Mouse (Mus musculus) regulatory T cell (primary cell): Measurements from ENCODE around the gene Rnf130.

Experiments
- in situ Hi-C: fragments of 300-600 bp; cut with MboI, MseI; formaldehyde crosslinking; loops from one replicate; pipeline ENCODE4 v1.15.1; 2025; ENCODE audit warnings: high pct_unique_total_duplicates

The Rnf130 gene

DNA sequence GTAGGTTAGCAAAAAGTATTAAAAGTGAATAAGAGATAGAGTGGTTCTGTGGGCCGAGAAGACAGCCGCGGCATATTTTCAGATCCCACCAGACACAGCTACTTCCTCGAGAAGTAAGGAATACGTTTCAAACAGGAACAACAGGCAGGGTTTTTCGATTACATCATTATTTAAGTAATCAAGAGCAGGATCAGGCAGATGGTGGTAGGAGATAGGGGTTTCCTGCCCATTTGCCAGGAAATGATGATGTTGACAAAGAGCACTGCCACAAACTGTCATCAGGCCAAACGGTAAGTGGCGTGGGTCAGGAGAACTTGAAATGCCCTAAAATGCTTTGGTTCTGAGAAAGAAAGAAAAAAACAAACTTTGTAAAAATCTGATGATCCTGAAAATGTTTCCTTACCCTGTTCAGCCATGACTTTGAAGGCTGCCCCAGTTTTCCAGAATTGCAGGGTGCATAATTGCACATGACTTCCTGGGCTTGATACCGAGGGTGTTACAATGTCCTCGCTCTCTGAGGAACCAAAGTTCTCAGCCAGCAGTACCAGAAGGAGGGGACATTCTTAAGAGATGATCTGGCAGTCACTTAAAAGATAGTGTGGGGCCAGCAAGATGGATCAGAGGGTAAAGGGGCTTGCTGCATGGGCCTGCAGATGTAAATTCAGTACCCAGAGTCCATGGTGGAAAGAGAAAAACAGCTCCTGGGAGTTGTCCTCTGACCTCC, 109.2 kb downstream of the Rnf130 start:
- in situ Hi-C loops: loop anchor here (5.0 kb wide), 1 partner anchor 152 kb away; no protein-coding TSS in a partner anchor

DNA sequence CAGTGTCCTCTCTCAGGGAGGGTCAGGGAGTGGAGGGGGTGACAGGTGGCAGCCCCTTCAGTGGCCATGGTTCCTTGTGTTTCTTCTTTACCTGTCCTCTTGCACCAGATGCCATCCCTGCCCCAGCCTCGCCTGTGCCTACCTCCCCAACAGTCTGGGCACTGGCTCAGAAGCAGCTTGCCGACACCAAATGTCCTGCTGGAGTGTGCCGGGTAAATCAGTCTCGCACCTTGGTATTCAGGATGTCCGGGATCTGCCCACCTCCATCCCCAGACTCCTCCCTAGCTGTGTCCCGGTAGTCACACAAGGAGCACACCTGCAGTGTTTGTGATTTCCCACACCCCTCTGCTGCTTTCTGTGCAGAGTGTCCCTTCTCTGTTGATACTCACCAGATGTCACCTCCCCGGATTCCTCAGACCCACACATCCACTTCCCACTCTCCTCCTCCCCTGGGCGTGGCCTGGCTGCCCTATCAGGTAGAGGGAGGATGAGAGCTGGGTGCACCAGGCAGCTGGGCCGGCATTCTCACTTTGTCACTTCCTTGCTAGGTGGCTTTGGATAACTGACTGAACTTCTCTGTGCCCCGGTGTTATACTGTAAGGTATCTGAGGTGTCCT, 113.2 kb downstream of the Rnf130 start:
- in situ Hi-C loops: no loop called here

DNA sequence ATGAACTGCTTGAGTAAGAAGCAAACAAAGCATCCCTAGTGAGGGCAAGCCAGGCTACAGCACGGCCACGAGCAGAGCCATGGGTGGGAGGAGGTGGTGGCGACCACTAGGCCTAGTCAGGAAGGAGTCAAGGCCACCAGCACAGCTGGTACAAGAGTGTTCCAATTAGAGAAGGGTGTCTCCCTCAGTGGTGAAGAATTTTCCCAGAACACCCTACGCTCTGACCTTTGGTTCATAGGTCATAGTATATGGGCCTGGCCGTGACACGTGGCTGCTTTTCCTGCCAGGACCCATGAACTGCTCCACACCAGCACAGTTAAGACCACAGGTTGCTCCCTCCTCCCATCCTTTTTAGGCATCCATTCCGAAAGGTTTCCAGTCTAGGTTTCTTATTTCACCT, 114.4 kb downstream of the Rnf130 start:
- in situ Hi-C loops: no loop called here

DNA sequence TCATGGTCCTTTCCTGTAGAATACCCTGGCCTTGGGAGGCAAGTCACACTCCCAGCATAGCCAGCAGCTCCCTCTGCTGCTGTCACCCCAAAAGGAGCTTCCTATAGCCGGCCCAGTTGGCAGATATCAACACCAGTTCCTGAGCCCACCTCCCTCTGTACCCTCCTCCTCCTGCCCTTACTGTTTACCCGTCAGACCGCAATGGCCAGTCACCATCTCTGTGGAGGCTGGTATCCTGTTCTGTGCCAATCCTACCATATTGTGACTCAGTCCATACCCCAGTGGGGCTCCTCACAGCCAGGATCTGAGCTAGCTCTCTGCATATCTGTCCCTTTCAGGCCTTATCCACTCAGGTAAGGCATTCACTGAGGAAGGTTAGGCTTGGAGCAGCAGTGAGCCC, 120.4 kb downstream of the Rnf130 start:
- in situ Hi-C loops: no loop called here

DNA sequence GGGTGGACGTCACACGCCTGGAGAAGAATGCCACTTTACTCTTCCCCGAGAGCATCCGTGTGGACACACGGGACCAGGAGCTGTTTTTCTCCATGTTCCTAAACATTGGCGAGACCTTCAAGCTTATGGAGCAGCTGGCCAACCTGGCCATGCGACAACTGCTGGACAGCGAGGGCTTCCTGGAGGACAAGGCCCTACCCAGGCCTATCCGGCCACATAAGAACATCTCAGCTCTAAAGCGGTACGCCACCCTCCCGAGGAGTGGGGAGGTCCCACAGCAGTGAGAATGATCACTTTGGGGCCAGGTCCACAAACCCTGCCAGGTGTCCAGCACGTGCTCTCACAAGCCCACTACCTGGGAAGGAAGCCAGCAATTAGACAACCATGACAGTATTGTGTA, 121.0 kb downstream of the Rnf130 start:
- in situ Hi-C loops: no loop called here

DNA sequence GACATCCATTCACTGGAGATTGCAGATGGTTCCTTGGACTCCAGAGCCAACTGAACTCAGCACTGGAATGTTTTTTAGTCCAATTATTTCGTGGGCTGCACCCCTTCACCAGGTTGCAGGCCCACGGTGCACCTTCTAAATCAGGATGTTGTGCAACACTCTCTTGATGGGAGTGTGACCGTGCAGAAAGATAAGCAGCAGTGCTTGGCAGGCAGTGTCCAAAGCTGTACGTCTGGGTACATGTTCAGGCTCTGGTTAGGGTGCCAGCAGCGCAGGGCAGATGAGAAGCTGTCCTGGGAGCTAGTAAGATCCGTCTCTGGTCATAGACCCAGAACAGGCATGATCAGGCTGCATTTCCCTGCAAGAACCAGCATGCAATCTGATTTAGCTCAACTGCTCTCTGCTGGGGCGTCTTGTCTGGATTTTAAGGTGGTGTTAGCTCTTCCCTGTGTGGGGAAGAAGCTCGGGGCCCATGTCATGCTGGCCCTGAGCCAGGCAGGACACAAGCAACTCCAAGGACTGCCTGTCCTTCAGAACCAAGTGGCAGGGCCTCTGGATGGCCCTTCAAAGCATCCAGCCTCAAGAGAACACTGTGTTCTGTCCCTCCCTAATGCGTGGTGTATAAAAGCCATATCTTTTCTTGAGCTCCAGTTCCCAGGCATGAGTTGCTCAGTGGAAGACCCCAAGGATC, 122.3 kb downstream of the Rnf130 start:
- in situ Hi-C loops: no loop called here

DNA sequence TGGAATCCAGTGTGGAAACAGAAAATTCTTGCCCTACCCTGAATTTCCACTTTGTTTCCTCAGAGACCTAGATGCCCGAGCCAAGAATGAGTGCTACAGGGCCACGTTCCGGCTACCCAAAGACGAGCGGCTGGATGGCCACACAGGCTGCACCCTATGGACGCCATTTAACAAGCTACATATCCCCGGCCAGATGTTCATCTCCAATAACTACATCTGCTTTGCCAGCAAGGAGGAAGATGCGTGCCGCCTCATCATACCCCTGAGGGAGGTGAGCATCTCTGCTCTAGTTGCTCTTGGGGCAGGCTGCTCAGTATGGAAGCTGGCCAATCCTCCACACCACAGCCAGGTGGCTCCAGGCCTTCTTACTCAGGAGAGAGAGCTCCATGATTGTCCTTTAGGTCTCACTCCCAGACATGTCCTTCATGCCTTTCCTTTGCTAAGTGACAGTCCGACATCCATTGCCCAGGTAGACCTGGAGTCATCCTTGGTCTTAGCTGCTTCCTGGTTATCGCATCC, 122.9 kb downstream of the Rnf130 start:
- in situ Hi-C loops: no loop called here

DNA sequence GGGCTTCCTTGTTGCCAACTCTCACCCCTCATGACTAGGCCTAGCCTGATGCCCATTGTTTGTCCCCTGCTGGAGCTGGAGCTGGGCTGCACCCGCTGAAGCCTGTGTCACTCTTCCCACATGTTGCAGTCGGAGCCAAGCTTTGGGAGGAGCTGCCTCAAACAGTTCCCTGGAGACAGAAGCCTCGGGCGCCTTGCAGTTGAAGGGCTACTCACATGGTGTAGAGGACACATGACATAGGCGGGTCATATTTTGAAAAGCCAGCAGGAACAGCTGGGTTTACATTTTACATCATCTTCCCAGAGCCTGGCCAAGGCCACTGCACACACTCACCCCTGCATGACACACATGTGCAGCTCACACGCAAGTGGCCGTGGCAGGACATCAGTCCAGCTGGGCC, 124.1 kb downstream of the Rnf130 start:
- in situ Hi-C loops: no loop called here

DNA sequence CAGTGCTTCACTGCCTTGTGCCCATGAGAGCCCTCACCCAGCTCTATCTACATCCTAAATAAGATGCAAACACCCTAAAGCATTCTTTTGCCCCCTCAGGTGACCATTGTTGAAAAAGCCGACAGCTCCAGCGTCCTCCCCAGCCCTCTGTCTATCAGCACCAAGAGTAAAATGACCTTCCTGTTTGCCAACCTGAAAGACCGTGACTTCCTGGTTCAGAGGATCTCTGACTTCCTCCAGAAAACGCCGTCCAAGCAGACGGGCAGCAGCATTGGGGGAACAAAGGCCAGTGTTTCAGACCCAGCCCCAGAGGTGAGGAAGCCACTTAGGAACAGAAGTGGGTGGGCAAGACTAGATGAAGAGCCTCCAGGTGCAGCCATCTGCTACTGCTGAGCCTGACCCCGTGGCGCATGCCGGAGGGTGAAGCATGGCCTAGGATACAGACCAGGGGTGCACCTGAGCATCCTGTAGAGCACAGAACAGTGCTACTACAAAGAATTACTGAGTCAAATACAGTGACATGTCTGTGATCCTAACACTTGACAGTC, 124.5 kb downstream of the Rnf130 start:
- in situ Hi-C loops: no loop called here

DNA sequence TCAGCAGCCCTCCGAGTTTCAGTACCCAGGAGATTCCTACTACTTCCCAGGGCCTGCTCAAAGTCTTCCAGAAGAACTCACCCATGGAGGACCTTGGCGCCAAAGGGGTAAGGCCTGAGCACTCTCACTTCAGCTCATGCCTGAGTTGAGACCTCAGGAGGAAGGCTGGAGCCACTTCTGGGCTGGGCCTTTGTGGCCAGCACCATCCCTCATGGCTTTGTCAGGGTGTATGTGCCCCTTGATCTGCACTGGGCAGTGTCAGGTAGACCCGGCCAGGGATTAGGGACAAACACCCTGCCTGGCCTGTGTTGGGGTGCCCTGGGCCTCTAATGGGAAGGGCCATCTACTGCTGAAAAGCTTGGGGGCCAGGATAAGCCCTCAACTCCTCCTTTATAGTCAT, 126.2 kb downstream of the Rnf130 start:
- in situ Hi-C loops: no loop called here

DNA sequence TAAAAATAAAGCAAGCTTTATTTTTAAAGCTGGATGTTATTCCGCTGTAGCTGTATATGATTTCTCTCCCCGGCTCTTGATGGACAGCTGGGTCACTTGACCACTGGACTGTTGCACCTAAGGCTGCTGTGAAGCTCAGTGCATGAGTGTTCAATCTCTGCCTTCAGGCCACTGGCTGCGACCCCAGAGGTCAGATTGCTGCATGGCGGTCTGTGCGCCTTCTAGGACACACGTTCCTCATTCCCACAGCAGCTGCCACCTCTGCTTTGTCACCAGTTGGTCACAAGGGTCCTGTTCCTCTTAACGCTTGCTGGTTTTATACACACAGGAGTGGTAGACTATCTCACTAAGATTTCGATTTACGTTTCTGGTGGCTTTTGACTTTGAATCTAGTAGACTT, 129.0 kb downstream of the Rnf130 start:
- in situ Hi-C loops: no loop called here
